Mouse (Mus musculus): ENCODE data around the gene Tmem9.

DNA sequence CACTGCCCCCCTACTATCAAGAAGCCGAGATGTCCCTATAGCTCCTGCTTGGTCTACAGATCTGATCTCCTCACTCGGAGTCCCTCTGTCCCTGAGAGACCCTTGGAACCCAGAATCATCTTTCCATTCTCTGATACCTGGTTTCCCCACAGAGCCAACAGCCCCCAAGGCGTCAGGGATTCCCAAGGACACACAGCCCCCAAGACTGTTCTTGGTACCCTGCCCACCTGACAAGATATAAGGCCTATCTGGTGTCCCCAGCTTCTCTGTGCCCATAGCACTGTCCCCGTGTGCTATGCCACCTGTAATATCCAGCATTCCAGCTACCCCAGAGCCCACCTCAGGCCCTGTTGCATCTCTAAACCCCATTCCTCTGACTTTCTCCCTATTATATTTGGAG lies 40.2 kb upstream of the Tmem9 start:
- no peak for TF ChIP-seq CTCF (IDR thresholded peaks at IDR 0.05; ENCODE audit: low read depth)
- TF ChIP-seq EP300 (IDR thresholded peaks at IDR 0.05; ENCODE audit: low read depth): no peak

All from liver, postnatal 0 days (tissue).